ENCODE assay signal across 8 mouse cellular contexts in the genomic region with DNA sequence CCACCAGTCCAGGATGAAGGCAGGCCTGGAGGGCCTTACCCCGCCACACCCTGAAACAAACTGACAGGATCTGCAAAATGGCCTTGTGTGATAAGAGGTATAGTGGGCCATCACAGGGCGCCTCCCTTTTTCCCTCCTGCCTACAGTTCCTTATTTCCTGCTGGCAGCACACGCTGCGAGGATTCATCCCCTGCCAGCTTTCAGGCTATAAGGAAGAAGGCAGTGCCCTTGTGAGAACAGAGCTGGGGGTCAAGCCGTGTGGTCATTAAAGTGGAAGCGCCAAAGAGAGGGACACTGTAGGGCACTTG. TPM values are rescaled to one million over a fixed set of nuclear protein-coding genes. Genes with fewer than 3 reads are reported as not detected.
DNase-seq lines count a peak whose midpoint lies in the region; ATAC-seq lines count a peak whose summit lies in the region.

No protein-coding gene starts in this region.

- peaks cover 2% of the 10 kb centered on the region; the same call in 1 of the 2 replicates for H3K36me3 ChIP-seq in neural tube, embryonic 11.5 days (ENCODE audit: control insufficient read depth, insufficient read depth, low read length)
- peaks cover 44% of the 10 kb centered on the region for H3K36me3 ChIP-seq in limb, embryonic 10.5 days
- peaks cover 16% of the 10 kb centered on the region for H3K36me3 ChIP-seq in neural tube, embryonic 12.5 days

- H3K9me3 ChIP-seq in neural tube, embryonic 11.5 days (ENCODE audit: control insufficient read depth, low read length), result no peaks in the 10 kb centered on the region
- H3K9me3 ChIP-seq in limb, embryonic 10.5 days (replicated peaks), result no peaks in the 10 kb centered on the region
- no peaks in the 10 kb centered on the region for H3K9me3 ChIP-seq in neural tube, embryonic 12.5 days

- intact Hi-C loops in left cerebral cortex, postnatal 25 days (cut with DNase I), result loop anchor here (1.0 kb wide), 1 partner anchor 105 kb away; a partner anchor contains a TSS

- H3K27ac ChIP-seq in neural tube, embryonic 11.5 days (ENCODE audit: low read depth, low read length), result peak overlapping the region; percentile 96
- H3K27ac ChIP-seq in limb, embryonic 10.5 days, result peak overlapping the region; percentile 99
- peak overlapping the region; percentile 79 for H3K27ac ChIP-seq in neural tube, embryonic 12.5 days

- H3K9ac ChIP-seq in neural tube, embryonic 11.5 days (ENCODE audit: low read length), result peak overlapping the region; percentile 96
- peak overlapping the region; percentile 93 for H3K9ac ChIP-seq in neural tube, embryonic 12.5 days

- ATAC-seq in cerebellum, adult (ENCODE audit: insufficient number of reproducible peaks, low FRiP score, low TSS enrichment), result 0 out of 2 replicates have a peak, but pooled peaks have one; percentile 5
- peak; percentile 11; the same call in 1 of the 2 replicates for ATAC-seq in neural tube, embryonic 11.5 days (ENCODE audit: insufficient read depth, low FRiP score, low TSS enrichment)
- no peak for ATAC-seq in neural tube, embryonic 12.5 days (ENCODE audit: low FRiP score, low read depth)

- WGBS in neural tube, embryonic 11.5 days, result 15% methylated on average over 6 of the region's 6 CpGs
- 17% methylated on average over 6 of the region's 6 CpGs for WGBS in limb, embryonic 10.5 days
- WGBS in neural tube, embryonic 12.5 days, result 14% methylated on average over 6 of the region's 6 CpGs

- H3K27me3 ChIP-seq in neural tube, embryonic 11.5 days (ENCODE audit: control insufficient read depth, insufficient read depth, low read length), result no peaks in the 10 kb centered on the region
- H3K27me3 ChIP-seq in limb, embryonic 10.5 days (ENCODE audit: low read depth, poor library complexity, severe bottlenecking), result no peaks in the 10 kb centered on the region
- no peaks in the 10 kb centered on the region for H3K27me3 ChIP-seq in neural tube, embryonic 12.5 days (replicated peaks)

- peak overlapping the region; percentile 91 for H3K4me2 ChIP-seq in neural tube, embryonic 11.5 days (ENCODE audit: low read depth)
- peak overlapping the region; percentile 94 for H3K4me2 ChIP-seq in neural tube, embryonic 12.5 days (replicated peaks)

- H3K4me3 ChIP-seq in neural tube, embryonic 11.5 days (ENCODE audit: low read depth, low read length), result peak overlapping the region; percentile 89
- H3K4me3 ChIP-seq in limb, embryonic 10.5 days, result peak overlapping the region; percentile 91
- peak overlapping the region; percentile 80 for H3K4me3 ChIP-seq in neural tube, embryonic 12.5 days

- no peak for DNase-seq in cerebellum, postnatal 4 days (ENCODE audit: low spot score in 2 of 2)
- DNase-seq in neural tube, embryonic 11.5 days (ENCODE audit: low spot score), result no peak
- no peak for DNase-seq in neural tube, embryonic 10.5 days (ENCODE audit: extremely low spot score, low spot score)
- DNase-seq in limb, embryonic 10.5 days (ENCODE audit: low spot score), result no peak
- no peak for DNase-seq in left cerebral cortex, postnatal 25 days (ENCODE audit: low spot score in 2 of 2)
- no peak for DNase-seq in thymus, postnatal 25 days

- H3K4me1 ChIP-seq in neural tube, embryonic 11.5 days (ENCODE audit: control insufficient read depth, insufficient read depth, low read length), result peaks cover 17% of the 10 kb centered on the region
- H3K4me1 ChIP-seq in limb, embryonic 10.5 days, result peaks cover 26% of the 10 kb centered on the region
- peaks cover 38% of the 10 kb centered on the region for H3K4me1 ChIP-seq in neural tube, embryonic 12.5 days

RNA-seq across cellular contexts. Expression of a gene that starts 1.1 kb away (rescaled TPM):
- polyA plus RNA-seq in neural tube, embryonic 11.5 days (2014; fragmentation: Nextera tagmentation; extraction: Ambion mirVana), result 591 and 593 TPM in 2 replicates
- 440 and 473 TPM in 2 replicates for polyA plus RNA-seq in limb, embryonic 10.5 days (2016; fragmentation: Nextera tagmentation; extraction: Ambion mirVana)
- polyA plus RNA-seq in neural tube, embryonic 12.5 days (2016; fragmentation: Nextera tagmentation; extraction: Ambion mirVana), result 569 and 584 TPM in 2 replicates
- total RNA-seq in left cerebral cortex, postnatal 25 days (2021), result 100 to 1,000 TPM; 281 to 299 TPM

RNA-seq across cellular contexts. Expression of a gene that starts 55.5 kb away (rescaled TPM):
- 2.4 and 2.6 TPM in 2 replicates for polyA plus RNA-seq in neural tube, embryonic 11.5 days (2014; fragmentation: Nextera tagmentation; extraction: Ambion mirVana)
- polyA plus RNA-seq in limb, embryonic 10.5 days (2016; fragmentation: Nextera tagmentation; extraction: Ambion mirVana), result 2.8 TPM in 2 replicates
- polyA plus RNA-seq in neural tube, embryonic 12.5 days (2016; fragmentation: Nextera tagmentation; extraction: Ambion mirVana), result 1.7 and 2.1 TPM in 2 replicates
- total RNA-seq in left cerebral cortex, postnatal 25 days (2021), result under 1 TPM; 0.57 to 0.64 TPM
